Mouse (Mus musculus) heart, embryonic 16.5 days (tissue): ENCODE results near the gene Fzr1. TPM values are rescaled to one million over a fixed set of nuclear protein-coding genes. Genes with fewer than 3 reads are reported as not detected.

ENCODE experiments used
- ATAC-seq: fragments of 200-750 bp; cut with Nextera tagmentation; replicated peaks from 2 replicates; pipeline ENCODE4 v1.8.0; 2017; ENCODE audit warnings: moderate number of reproducible peaks; ENCODE audit not compliant: insufficient read depth, low FRiP score; ENCODE audit errors: extremely low read depth
- H3K27ac ChIP-seq: fragments of 300-500 bp; sonication (generic); 2 replicates; pipeline ENCODE4 v1.5.1; 2014; ENCODE audit warnings: mild to moderate bottlenecking, low read length, control low read depth, moderate library complexity
- H3K27me3 ChIP-seq: fragments of 300-500 bp; sonication (generic); 2 replicates; pipeline ENCODE4 v1.6.1; 2014; ENCODE audit warnings: low read length, mixed read lengths; ENCODE audit not compliant: control insufficient read depth, insufficient read depth
- H3K36me3 ChIP-seq: fragments of 300-500 bp; sonication (generic); 2 replicates; pipeline ENCODE4 v1.6.1; 2014; ENCODE audit not compliant: control insufficient read depth, insufficient read depth
- H3K4me1 ChIP-seq: fragments of 300-500 bp; sonication (generic); 2 replicates; pipeline ENCODE4 v1.6.1; 2014; ENCODE audit warnings: low read length, mixed read lengths; ENCODE audit not compliant: control insufficient read depth, insufficient read depth
- H3K4me2 ChIP-seq: fragments of 300-500 bp; sonication (generic); 2 replicates; pipeline ENCODE4 v1.6.1; 2014; ENCODE audit warnings: low read depth, mild to moderate bottlenecking, control low read depth, low read length
- H3K4me3 ChIP-seq: fragments of 300-500 bp; sonication (generic); 2 replicates; pipeline ENCODE4 v1.5.1; 2014; ENCODE audit warnings: mild to moderate bottlenecking, control low read depth, low read length
- H3K9ac ChIP-seq: fragments of 300-500 bp; sonication (generic); 2 replicates; pipeline ENCODE4 v1.6.1; 2014; ENCODE audit warnings: low read length, control low read depth
- H3K9me3 ChIP-seq: fragments of 300-500 bp; sonication (generic); replicated peaks from 2 replicates; pipeline ENCODE4 v1.6.1; 2016; ENCODE audit warnings: low read length; ENCODE audit not compliant: control insufficient read depth
- WGBS: fragments of 180-500 bp; shearing (Covaris S2); extraction: QIAGEN DNeasy Blood & Tissue Kit; methylation state at CpG from one replicate; pipeline ENCODE4 v1.1.7; 2014; 5-methylcytosine and 5-hydroxymethylcytosine counted together
- polyA plus RNA-seq: library from polyadenylated mRNA; unstranded; fragments of >200 nt; fragmentation: Nextera tagmentation; extraction: Ambion mirVana; gene quantifications from 2 replicates; pipeline ENCODE4 v1.2.1, GENCODE M21; 2015

The Fzr1 gene
- polyA plus RNA-seq, 1 experiment from 2014 or later: 74.6 TPM

- peaks cover 66% of the 10 kb centered on the region for H3K4me1 ChIP-seq
- no peaks in the 10 kb centered on the region for H3K9me3 ChIP-seq
- peak overlapping the region; percentile 70 for H3K9ac ChIP-seq
- peak; percentile 12; the same call in 1 of the 2 replicates for ATAC-seq
- H3K4me2 ChIP-seq: peak overlapping the region; percentile 77
- H3K36me3 ChIP-seq: peaks cover 9% of the 10 kb centered on the region
- no peaks in the 10 kb centered on the region for H3K27me3 ChIP-seq
- 57% methylated on average over 12 of the region's 12 CpGs for WGBS
- peak overlapping the region; percentile 46 for H3K4me3 ChIP-seq
- H3K27ac ChIP-seq: peak overlapping the region; percentile 77
These were observed 39.2 kb upstream of the Fzr1 start for GRCm38 (mm10) chr10:81417227-81418215.

DNA sequence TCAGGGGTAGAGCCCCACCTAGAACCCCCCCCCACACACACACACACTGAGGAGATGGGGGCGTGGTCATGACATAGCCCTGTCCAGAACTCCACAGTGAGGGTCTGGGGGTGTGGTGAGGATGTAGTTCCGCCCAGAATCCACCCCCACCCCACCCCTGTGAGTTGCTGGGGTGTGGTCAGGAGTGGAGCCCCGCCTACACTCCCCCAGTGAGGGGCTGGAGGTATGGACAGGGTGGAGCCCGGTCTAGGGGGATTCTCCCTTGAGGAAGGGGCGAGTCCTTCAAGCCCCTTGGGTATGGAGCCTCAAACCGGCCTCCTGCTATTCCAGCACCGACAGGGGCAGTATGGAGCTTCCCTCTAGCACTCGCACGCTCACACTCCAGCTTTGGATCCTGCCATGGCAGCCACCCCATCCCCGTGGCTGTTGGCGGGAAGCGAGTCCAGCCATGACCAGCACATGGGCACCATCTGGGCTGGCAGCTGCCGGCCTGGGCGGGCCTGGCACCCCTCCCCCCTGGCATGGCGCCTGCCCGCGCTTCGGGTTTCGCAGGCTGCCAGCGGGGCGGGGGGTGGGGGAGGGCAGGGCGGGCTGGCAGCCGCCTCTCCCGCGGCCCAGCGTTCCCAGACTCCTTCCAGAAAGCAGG, 38.4 kb upstream of the Fzr1 start:
- H3K36me3 ChIP-seq: peaks cover 9% of the 10 kb centered on the region
- peak overlapping the region; percentile 77 for H3K27ac ChIP-seq
- H3K9me3 ChIP-seq: no peaks in the 10 kb centered on the region
- peak overlapping the region; percentile 77 for H3K4me2 ChIP-seq
- WGBS: 4% methylated on average over 22 of the region's 26 CpGs
- ATAC-seq: peak; percentile 11
- H3K4me1 ChIP-seq: peaks cover 74% of the 10 kb centered on the region
- H3K27me3 ChIP-seq: no peaks in the 10 kb centered on the region
- peak overlapping the region; percentile 70 for H3K9ac ChIP-seq
- H3K4me3 ChIP-seq: peak overlapping the region; percentile 46

- ATAC-seq: no peak
- 69% methylated on average over 17 of the region's 17 CpGs for WGBS
- Histone ChIP-seq H3K36me3 (peaks cover 9% of the 10 kb centered on the region), H3K9ac (no peak overlapping the region), H3K4me2 (no peak overlapping the region), H3K27me3 (no peaks in the 10 kb centered on the region), H3K4me3 (no peak overlapping the region), H3K9me3 (no peaks in the 10 kb centered on the region), H3K4me1 (peaks cover 82% of the 10 kb centered on the region), H3K27ac (peak overlapping the region; percentile 31)
These were observed 37.4 kb upstream of the Fzr1 start for GRCm38 (mm10) chr10:81415549-81416310.

GRCm38 (mm10) chr10:81415146-81415545, 36.8 kb upstream of the Fzr1 start:
- H3K27ac ChIP-seq: no peak overlapping the region
- peaks cover 4% of the 10 kb centered on the region for H3K36me3 ChIP-seq
- no peaks in the 10 kb centered on the region for H3K9me3 ChIP-seq
- no peak overlapping the region for H3K4me3 ChIP-seq
- H3K9ac ChIP-seq: peak overlapping the region; percentile 17; the same call in 1 of the 2 replicates
- H3K4me1 ChIP-seq: peaks cover 88% of the 10 kb centered on the region
- 83% methylated on average over 5 of the region's 5 CpGs for WGBS
- H3K4me2 ChIP-seq: no peak overlapping the region
- ATAC-seq: no peak
- H3K27me3 ChIP-seq: no peaks in the 10 kb centered on the region

DNA sequence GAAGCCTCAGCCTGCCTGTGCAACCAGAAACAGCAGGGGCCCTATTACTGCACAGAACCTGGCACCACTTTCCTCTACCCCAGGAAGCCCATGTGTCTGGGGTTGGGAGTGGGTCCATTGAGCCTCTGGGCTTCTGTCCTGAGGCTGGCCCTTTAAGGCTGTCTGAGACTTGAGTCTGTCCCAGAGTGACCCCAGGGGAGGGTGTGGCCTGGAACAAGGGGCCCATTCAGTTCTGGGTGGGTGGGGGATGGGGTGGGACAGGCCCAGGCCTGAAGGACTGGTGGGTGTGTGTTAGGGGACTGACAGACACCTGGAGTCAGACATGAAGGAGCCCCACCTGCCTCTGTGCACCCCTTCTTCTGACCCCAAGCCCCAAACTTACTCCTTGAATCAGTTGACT, 36.4 kb upstream of the Fzr1 start:
- Histone ChIP-seq H3K36me3 (0 out of 2 replicates have a peak, but pooled peaks cover 2% of the 10 kb centered on the region), H3K27ac (no peak overlapping the region), H3K27me3 (no peaks in the 10 kb centered on the region), H3K9ac (peak overlapping the region; percentile 44), H3K4me3 (no peak overlapping the region), H3K9me3 (no peaks in the 10 kb centered on the region), H3K4me2 (no peak overlapping the region), H3K4me1 (peaks cover 93% of the 10 kb centered on the region)
- no peak for ATAC-seq

- peak overlapping the region; percentile 52 for H3K4me2 ChIP-seq
- no peaks in the 10 kb centered on the region for H3K27me3 ChIP-seq
- 0 out of 2 replicates have a peak, but pooled peaks cover 2% of the 10 kb centered on the region for H3K36me3 ChIP-seq
- peak overlapping the region; percentile 100 for H3K27ac ChIP-seq
- H3K9me3 ChIP-seq: no peaks in the 10 kb centered on the region
- 0 out of 2 replicates have a peak overlapping the region, but pooled peaks have one; percentile 19 for H3K4me3 ChIP-seq
- WGBS: 34% methylated on average over 26 of the region's 26 CpGs
- H3K9ac ChIP-seq: peak overlapping the region; percentile 44
- H3K4me1 ChIP-seq: peaks cover 93% of the 10 kb centered on the region
- ATAC-seq: no peak
These were observed 35.3 kb upstream of the Fzr1 start for GRCm38 (mm10) chr10:81413310-81414261.

DNA sequence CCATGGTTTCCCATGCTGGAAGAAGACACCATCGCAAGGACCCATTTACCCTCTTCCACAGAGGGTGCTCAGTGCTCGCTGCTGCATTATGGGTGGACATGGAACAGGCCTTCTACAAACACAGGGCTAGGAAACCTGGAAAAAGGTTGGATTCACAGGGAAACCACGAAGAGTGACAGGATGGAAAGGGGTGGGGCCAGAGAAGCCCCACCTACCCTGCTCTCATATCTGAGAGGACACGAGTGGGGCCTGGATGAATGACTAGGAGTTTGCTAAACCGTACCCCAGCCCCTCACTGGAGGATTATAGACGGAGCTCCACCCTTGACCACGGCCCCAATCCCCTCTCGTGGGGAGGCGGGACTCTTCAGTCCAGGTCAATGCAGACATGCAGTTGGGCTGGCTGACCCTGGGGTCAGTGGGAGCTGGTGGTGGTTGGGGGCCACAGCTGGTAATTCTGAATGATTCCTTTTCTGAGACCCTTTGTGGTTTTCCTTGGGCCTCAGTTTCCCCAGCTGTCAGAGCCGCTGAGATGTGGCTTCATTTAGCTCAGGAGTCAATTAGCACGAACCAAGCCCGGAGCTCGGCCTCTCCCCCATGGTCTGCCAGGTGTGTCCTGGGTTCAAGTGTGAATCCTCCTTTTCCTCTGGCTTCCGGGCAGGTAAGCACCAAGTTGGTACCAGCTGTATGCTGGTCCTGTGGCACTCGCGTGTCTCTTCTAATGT, 34.4 kb upstream of the Fzr1 start:
- Histone ChIP-seq H3K27me3 (no peaks in the 10 kb centered on the region), H3K4me2 (peak overlapping the region; percentile 55), H3K4me3 (no peak overlapping the region), H3K4me1 (peaks cover 92% of the 10 kb centered on the region), H3K9ac (peak overlapping the region; percentile 67), H3K9me3 (no peaks in the 10 kb centered on the region), H3K27ac (peak overlapping the region; percentile 100), H3K36me3 (0 out of 2 replicates have a peak, but pooled peaks cover 2% of the 10 kb centered on the region)
- 70% methylated on average over 16 of the region's 16 CpGs for WGBS
- no peak for ATAC-seq
